Mouse (Mus musculus): ENCODE data around the gene Thnsl1.

GRCm38 (mm10) chr2:21222453-21223384 is 17.2 kb downstream of the Thnsl1 start:
- TF ChIP-seq CTCF (IDR thresholded peaks at IDR 0.05; ENCODE audit: extremely low read depth, insufficient read depth, low read length) (no peak), POLR2A (IDR thresholded peaks at IDR 0.05; ENCODE audit: extremely low read depth, insufficient read depth, low read length) (no peak)

All from cortical plate, adult 2 months (tissue).